Mouse (Mus musculus) midbrain, embryonic 11.5 days (tissue): ENCODE measurements at regions not wholly inside any gene's neighbourhood (a gene's known extent, or its start where the extent isn't known, plus 50 kb on each side); places are given as distances from the start of the nearest gene placed in this dataset.

Experiments
- ATAC-seq: fragments of 200-750 bp; cut with Nextera tagmentation; 2 replicates; pipeline ENCODE4 v1.8.0; 2017; ENCODE audit warnings: moderate TSS enrichment, moderate library complexity; ENCODE audit not compliant: low FRiP score
- DNase-seq: peaks from one replicate; pipeline ENCODE4 v3.0.0; 2015; ENCODE audit warnings: low spot score; ENCODE audit errors: missing footprints
- H3K27ac ChIP-seq: fragments of 300-500 bp; sonication (generic); 2 replicates; pipeline ENCODE4 v1.5.1; 2014; ENCODE audit warnings: low read depth, low read length
- H3K27me3 ChIP-seq: fragments of 300-500 bp; sonication (generic); 2 replicates; pipeline ENCODE4 v1.6.1; 2014; ENCODE audit warnings: mild to moderate bottlenecking, low read length, moderate library complexity, mixed read lengths; ENCODE audit not compliant: control insufficient read depth, insufficient read depth
- H3K36me3 ChIP-seq: fragments of 300-500 bp; sonication (generic); 2 replicates; pipeline ENCODE4 v1.6.1; 2014; ENCODE audit warnings: mild to moderate bottlenecking, low read length, moderate library complexity, mixed read lengths; ENCODE audit not compliant: control insufficient read depth, insufficient read depth
- H3K4me1 ChIP-seq: fragments of 300-500 bp; sonication (generic); 2 replicates; pipeline ENCODE4 v1.6.1; 2014; ENCODE audit warnings: low read length; ENCODE audit not compliant: control insufficient read depth, insufficient read depth
- H3K4me2 ChIP-seq: fragments of 300-500 bp; sonication (generic); 2 replicates; pipeline ENCODE4 v1.6.1; 2014; ENCODE audit warnings: mild to moderate bottlenecking, moderate library complexity
- H3K4me3 ChIP-seq: fragments of 300-500 bp; sonication (generic); 2 replicates; pipeline ENCODE4 v1.5.1; 2014; ENCODE audit warnings: low read depth, low read length
- H3K9ac ChIP-seq: fragments of 300-500 bp; sonication (generic); 2 replicates; pipeline ENCODE4 v1.6.1; 2014; ENCODE audit warnings: low read length
- H3K9me3 ChIP-seq: fragments of 300-500 bp; sonication (generic); 2 replicates; pipeline ENCODE4 v1.6.1; 2016; ENCODE audit warnings: low read length; ENCODE audit not compliant: control insufficient read depth
- WGBS: fragments of 180-500 bp; shearing (Covaris S2); extraction: QIAGEN DNeasy Blood & Tissue Kit; methylation state at CpG from one replicate; pipeline ENCODE4 v1.1.7; 2014; 5-methylcytosine and 5-hydroxymethylcytosine counted together

DNA sequence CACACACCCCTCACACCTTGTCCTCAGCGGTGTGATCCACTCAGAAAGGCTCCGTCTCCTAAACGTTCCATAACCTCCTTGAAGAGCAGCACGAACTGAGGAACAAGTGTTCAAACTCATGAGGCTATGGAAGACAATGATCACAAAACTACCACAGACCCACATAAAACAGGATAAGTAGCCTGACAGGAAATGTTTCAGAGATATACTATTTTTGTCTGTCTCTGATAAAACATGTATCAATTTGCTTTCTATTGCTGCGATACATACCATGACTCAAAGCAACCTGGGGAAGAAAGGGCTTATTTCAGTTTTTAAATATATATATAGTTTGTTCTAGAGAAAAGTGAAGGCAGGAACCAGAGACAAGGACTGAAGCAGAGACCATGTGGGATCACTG, 3371.7 kb upstream of the Gm7489 start:
- Histone ChIP-seq H3K9me3 (no peaks in the 10 kb centered on the region), H3K4me2 (no peak overlapping the region), H3K36me3 (no peaks in the 10 kb centered on the region), H3K27me3 (no peaks in the 10 kb centered on the region), H3K4me3 (no peak overlapping the region), H3K4me1 (no peaks in the 10 kb centered on the region), H3K27ac (no peak overlapping the region), H3K9ac (no peak overlapping the region)
- ATAC-seq (no peak), DNase-seq (no peak)
- over 99% methylated on average over 5 of the region's 5 CpGs for WGBS

DNA sequence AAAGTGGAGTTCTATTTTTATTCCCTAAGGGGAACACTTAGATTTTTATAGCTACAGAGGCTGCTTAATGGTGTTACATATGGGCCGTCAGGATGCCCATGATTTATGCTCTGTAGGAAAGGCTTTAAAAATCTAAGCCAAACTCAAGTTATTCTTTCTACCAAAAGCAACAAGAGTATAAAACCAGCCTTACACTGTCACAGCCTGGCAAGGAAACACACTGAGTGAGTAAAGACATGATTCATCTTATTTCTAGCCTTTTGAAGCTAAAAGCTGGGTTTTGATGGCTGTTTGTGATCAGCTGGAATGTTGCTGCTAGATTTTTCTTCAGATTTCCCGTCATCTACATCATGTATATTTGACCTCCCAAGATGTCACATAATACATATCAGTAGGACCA, 3359.9 kb upstream of the Gm7489 start:
- H3K27ac ChIP-seq, result no peak overlapping the region
- no peak overlapping the region for H3K9ac ChIP-seq
- 90% methylated on average over 2 of the region's 2 CpGs for WGBS
- H3K27me3 ChIP-seq, result no peaks in the 10 kb centered on the region
- H3K4me2 ChIP-seq, result no peak overlapping the region
- no peaks in the 10 kb centered on the region for H3K36me3 ChIP-seq
- H3K4me1 ChIP-seq, result no peaks in the 10 kb centered on the region
- no peak for ATAC-seq
- no peaks in the 10 kb centered on the region for H3K9me3 ChIP-seq
- no peak for DNase-seq
- no peak overlapping the region for H3K4me3 ChIP-seq

DNA sequence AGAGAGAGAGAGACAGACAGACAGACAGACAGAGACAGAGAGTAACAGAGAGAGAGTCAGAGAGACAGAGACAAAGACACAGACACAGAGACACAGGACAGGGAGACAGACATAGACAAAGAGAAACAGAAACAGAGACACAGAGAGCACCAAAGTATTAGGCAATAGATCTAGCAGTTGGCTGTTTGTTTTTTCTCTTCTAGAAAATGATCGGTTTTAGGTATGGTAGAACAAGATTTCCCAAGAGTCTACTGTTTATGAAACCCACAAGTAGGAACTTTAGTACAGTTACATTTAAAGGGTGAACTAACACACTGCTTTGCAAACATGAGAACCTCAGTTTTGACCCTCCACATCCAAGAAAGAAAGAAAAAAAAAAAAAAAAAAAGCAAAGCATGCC, 3350.2 kb upstream of the Gm7489 start:
- H3K4me1 ChIP-seq, result no peaks in the 10 kb centered on the region
- H3K4me3 ChIP-seq, result no peak overlapping the region
- no peaks in the 10 kb centered on the region for H3K27me3 ChIP-seq
- no peak overlapping the region for H3K9ac ChIP-seq
- no peak overlapping the region for H3K4me2 ChIP-seq
- H3K9me3 ChIP-seq, result no peaks in the 10 kb centered on the region
- no peak overlapping the region for H3K27ac ChIP-seq
- DNase-seq, result no peak
- ATAC-seq, result no peak
- 92% methylated on average over 1 of the region's 1 CpGs for WGBS
- no peaks in the 10 kb centered on the region for H3K36me3 ChIP-seq

DNA sequence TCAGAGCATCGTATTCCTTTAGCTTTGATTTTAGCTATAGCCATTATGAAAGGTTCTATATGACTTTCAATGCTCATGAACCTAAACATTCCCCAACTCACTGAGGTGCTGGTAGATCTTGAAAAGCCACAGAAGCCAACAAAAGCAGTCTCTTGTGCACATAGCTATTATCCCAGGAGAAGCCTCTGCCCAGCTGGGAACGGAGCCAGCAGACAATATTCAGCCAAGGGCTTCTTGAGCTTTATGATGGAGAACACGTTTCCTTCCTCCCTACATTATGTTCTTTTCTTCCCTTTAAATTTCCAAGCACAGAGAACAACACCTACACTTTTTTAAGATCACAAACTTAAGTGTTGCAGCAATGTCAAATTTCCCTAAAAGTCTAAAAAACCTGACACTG, 3321.1 kb upstream of the Gm7489 start:
- Histone ChIP-seq H3K4me3 (no peak overlapping the region), H3K27me3 (no peaks in the 10 kb centered on the region), H3K27ac (no peak overlapping the region), H3K4me1 (no peaks in the 10 kb centered on the region), H3K9me3 (no peaks in the 10 kb centered on the region), H3K4me2 (no peak overlapping the region), H3K9ac (no peak overlapping the region), H3K36me3 (no peaks in the 10 kb centered on the region)
- no peak for ATAC-seq
- 91% methylated on average over 3 of the region's 3 CpGs for WGBS
- no peak for DNase-seq

DNA sequence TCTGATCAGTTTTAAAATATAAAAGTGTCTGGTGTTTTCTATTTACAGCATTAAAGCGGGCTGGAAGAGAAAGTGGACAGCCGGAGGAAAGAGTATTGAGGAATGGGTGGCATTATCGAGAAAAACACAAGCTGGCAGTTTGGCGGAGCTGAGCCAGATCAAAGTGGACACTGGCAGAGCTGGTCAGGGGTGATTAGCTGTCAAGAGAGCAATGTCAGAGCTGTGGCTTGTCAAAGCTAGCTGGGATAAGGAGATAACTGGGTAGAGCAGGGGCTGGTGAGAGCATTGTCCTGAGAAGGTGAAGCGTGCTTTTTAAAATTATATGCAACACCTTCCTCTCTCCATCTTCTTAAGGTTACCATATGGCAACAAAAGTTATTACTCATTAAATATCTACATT, 3303.9 kb upstream of the Gm7489 start:
- 90% methylated on average over 5 of the region's 5 CpGs for WGBS
- Histone ChIP-seq H3K4me1 (no peaks in the 10 kb centered on the region), H3K9me3 (no peaks in the 10 kb centered on the region; the same call in 1 of the 2 replicates), H3K9ac (no peak overlapping the region), H3K27me3 (no peaks in the 10 kb centered on the region), H3K27ac (no peak overlapping the region), H3K4me3 (no peak overlapping the region), H3K36me3 (no peaks in the 10 kb centered on the region), H3K4me2 (no peak overlapping the region)
- no peak for ATAC-seq
- DNase-seq, result no peak

DNA sequence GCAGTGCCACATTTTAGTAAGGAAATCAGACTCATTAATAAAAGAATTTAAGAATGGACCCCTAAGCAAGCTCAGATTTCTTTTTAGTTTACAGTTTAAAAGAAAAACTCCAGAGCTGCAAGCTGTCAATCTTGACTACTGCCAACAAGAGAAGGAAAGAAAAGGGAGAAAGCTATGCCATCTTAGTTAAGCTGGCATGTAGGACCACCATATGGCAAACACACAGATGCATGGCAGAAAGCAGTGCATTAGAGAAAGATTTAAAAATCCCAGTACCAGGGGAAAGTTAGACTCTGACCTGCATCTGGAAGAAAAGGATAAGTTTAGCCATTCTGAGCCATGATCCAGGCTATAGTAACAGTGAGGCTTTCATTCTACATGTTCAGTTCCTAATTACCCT, 3300.8 kb upstream of the Gm7489 start:
- DNase-seq (no peak), ATAC-seq (no peak)
- Histone ChIP-seq H3K4me2 (no peak overlapping the region), H3K9me3 (no peaks in the 10 kb centered on the region; the same call in 1 of the 2 replicates), H3K36me3 (no peaks in the 10 kb centered on the region), H3K27ac (no peak overlapping the region), H3K4me1 (no peaks in the 10 kb centered on the region), H3K9ac (no peak overlapping the region), H3K27me3 (no peaks in the 10 kb centered on the region), H3K4me3 (no peak overlapping the region)

DNA sequence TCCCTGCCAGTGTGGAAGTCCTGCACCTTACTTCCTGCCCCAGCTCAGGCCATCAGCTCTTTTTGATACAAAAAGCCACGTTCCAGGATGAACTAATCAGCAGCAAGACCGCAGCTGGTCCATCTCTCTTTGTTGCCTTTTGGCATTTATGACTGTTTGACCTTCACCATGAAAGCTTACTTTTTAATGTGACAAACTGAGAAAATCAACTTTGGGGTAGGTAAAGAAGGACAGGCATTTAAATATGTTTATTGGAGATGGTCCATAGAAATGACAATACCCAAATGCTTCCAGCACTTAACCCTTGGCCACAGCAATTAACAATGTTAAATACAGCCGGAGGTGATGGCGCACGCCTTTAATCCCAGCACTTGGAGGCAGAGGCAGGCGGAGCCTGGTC, 3299.2 kb upstream of the Gm7489 start:
- Histone ChIP-seq H3K27ac (no peak overlapping the region), H3K36me3 (no peaks in the 10 kb centered on the region), H3K27me3 (no peaks in the 10 kb centered on the region), H3K4me3 (no peak overlapping the region), H3K9me3 (no peaks in the 10 kb centered on the region), H3K4me2 (no peak overlapping the region), H3K4me1 (no peaks in the 10 kb centered on the region), H3K9ac (no peak overlapping the region)
- ATAC-seq (no peak), DNase-seq (no peak)
- 92% methylated on average over 6 of the region's 6 CpGs for WGBS
